Mouse (Mus musculus): ENCODE data around the gene Mt4.
A peak's percentile ranks its signal among the peaks of the same experiment; 100 is the strongest.
"Not testable (repeated sequence)": the region's sequence is repeated elsewhere in the genome, so short reads cannot be mapped to it uniquely, and the experiment has no call there.

DNA sequence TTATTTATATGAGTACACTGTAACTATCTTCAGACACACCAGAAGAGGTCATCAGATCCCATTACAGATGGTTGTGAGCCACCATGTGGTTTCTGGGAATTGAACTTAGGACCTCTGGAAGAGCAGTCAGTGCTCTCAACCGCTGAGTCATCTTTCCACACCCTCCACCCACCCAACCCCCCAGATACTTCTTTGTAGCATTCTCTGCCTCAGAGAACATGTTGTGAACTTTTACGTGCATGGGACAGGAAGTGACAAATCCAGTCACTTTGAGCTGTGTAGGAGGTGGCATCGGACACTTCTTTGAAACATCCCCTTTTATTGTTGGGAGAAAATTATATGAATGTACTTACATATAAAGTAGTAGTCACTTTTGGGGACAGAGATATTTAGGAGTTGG is 2.4 kb upstream of the Mt4 start:
- not testable (repeated sequence) for TF ChIP-seq ZC3H11A (IDR thresholded peaks at IDR 0.05; ENCODE audit: borderline replicate concordance, low read depth, low read length); HCFC1 (IDR thresholded peaks at IDR 0.05; ENCODE audit: borderline replicate concordance, insufficient read depth, low read length); ZNF384 (IDR thresholded peaks at IDR 0.05; ENCODE audit: low read depth, low read length); CHD2 (IDR thresholded peaks at IDR 0.05; ENCODE audit: low read depth, low read length)
- TF ChIP-seq MAFK (IDR thresholded peaks at IDR 0.05; ENCODE audit: insufficient read depth, low read depth, low read length), result peak; percentile 48; the same call in 1 of the 2 replicates

Data from ES-E14 (cell line).